Mouse (Mus musculus) ES-Bruce4 (cell line): ENCODE measurements around the gene Clec18a. TPM values are rescaled to one million over a fixed set of nuclear protein-coding genes. Genes with fewer than 3 reads are reported as not detected.
"Not testable (repeated sequence)": the region's sequence is repeated elsewhere in the genome, so short reads cannot be mapped to it uniquely, and the experiment has no call there.

ENCODE experiments used
- H3K27ac ChIP-seq: 2 replicates; pipeline ENCODE4 v1.5.1; 2012; ENCODE audit warnings: low read length, inconsistent platforms; ENCODE audit not compliant: insufficient read depth
- H3K27me3 ChIP-seq: 2 replicates; pipeline ENCODE4 v1.6.1; 2012; ENCODE audit warnings: mild to moderate bottlenecking, low read length, inconsistent platforms; ENCODE audit not compliant: control insufficient read depth, poor library complexity, insufficient read depth, severe bottlenecking
- H3K36me3 ChIP-seq: 2 replicates; pipeline ENCODE4 v1.6.1; 2012; ENCODE audit warnings: inconsistent platforms, mild to moderate bottlenecking, low read length, moderate library complexity; ENCODE audit not compliant: control insufficient read depth, poor library complexity, insufficient read depth, severe bottlenecking
- H3K4me1 ChIP-seq: one replicate; pipeline ENCODE4 v1.8.1; 2011; ENCODE audit warnings: low read length; ENCODE audit not compliant: control insufficient read depth, insufficient read depth
- H3K4me3 ChIP-seq: 2 replicates; pipeline ENCODE4 v1.5.1; 2011; ENCODE audit warnings: low read depth, mild to moderate bottlenecking, low read length
- H3K9ac ChIP-seq: 2 replicates; pipeline ENCODE4 v1.6.1; 2012; ENCODE audit warnings: low read depth, mild to moderate bottlenecking, inconsistent platforms; ENCODE audit not compliant: poor library complexity, severe bottlenecking
- H3K9me3 ChIP-seq: replicated peaks from 2 replicates; pipeline ENCODE4 v1.6.1; 2012; ENCODE audit warnings: mild to moderate bottlenecking, low read length, inconsistent platforms; ENCODE audit not compliant: control insufficient read depth, poor library complexity, insufficient read depth, severe bottlenecking
- CTCF ChIP-seq: IDR thresholded peaks from one replicate; pipeline ENCODE4 v1.8.1; 2011; ENCODE audit warnings: low read depth, low read length
- EP300 ChIP-seq: IDR thresholded peaks from 2 replicates; pipeline ENCODE4 v1.6.1; 2011; ENCODE audit warnings: low read depth, low read length; ENCODE audit not compliant: insufficient read depth
- POLR2A ChIP-seq: IDR thresholded peaks from one replicate; pipeline ENCODE4 v1.8.1; 2011; ENCODE audit warnings: low read length; ENCODE audit not compliant: insufficient read depth
- polyA plus RNA-seq: library from polyadenylated mRNA; stranded (reverse); fragments of >200 nt; gene quantifications from 2 replicates; pipeline ENCODE4 v1.2.4, GENCODE M21; 2011; ENCODE audit warnings: low read depth; ENCODE audit not compliant: missing spikeins, insufficient read depth, insufficient read length

Clec18a gene
- polyA plus RNA-seq, 1 experiment = not detected

DNA sequence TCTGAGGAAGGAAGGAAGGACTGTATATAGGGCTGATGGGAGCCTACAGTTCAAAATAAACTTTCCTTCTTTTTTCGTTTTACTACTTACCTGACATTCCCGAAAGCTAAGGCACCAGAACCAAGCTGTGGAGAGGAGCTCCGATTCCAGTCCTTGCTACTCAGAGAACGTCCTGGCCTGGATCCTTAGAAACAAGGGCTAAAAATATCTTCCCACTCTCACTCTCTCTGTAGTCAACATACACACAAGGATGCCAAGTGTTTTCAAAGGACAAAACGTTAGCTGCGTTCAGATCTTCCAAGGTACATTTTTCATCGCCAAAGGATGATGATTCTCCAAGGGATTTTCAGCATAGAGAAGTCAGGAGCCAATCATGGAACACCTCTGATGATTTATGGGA, 520 bp downstream of the Clec18a start:
- no peak for TF ChIP-seq POLR2A
- TF ChIP-seq CTCF = no peak
- TF ChIP-seq EP300 = no peak
- Histone ChIP-seq H3K4me3 (no peak overlapping the region), H3K27ac (no peak overlapping the region), H3K27me3 (no peaks in the 10 kb centered on the region), H3K9ac (no peak overlapping the region), H3K36me3 (no peaks in the 10 kb centered on the region), H3K4me1 (peaks cover 4% of the 10 kb centered on the region), H3K9me3 (no peaks in the 10 kb centered on the region)

DNA sequence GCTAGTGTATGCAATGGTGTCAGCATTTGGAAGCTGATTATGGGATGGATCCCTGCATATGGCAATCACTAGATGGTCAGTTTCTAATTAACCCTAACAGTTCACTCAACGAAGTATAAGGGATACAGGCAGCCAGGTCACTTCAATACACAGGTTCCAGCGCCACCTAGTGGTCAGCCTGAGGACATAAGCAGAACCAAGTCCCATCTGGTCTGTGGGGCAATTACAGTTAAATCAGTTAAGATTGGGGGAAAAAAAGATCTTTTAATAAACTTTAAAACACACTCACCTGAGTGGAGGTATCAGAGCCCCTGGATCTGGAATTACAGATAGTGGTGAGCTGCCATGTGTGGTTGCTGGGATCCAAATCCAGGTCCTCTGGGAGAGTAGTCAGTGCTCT, 2.1 kb downstream of the Clec18a start:
- Histone ChIP-seq H3K4me3 (no peak overlapping the region), H3K27ac (no peak overlapping the region), H3K4me1 (peaks cover 1% of the 10 kb centered on the region), H3K36me3 (no peaks in the 10 kb centered on the region), H3K27me3 (no peaks in the 10 kb centered on the region), H3K9ac (no peak overlapping the region), H3K9me3 (no peaks in the 10 kb centered on the region)
- TF ChIP-seq EP300 (no peak), CTCF (peak; percentile 84), POLR2A (no peak)

DNA sequence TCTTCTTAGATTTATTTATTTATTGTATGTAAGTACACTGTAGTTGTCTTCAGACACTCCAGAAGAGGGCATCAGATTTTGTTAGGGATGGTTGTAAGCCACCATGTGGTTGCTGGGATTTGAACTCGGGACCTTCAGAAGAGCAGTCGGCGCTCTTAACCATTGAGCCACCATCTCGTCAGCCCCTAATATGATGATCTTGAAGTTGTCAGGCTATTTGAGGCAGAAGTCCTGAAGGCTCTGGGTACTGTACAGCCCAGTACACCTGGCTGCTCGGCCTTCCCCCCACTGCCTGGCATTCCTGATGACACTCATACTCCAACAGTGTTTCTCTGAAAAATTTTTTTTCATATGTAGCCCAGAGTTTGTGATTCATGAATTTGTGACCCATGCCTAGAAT, 8.3 kb downstream of the Clec18a start:
- not testable (repeated sequence) for H3K27me3 ChIP-seq, H3K4me3 ChIP-seq, H3K9me3 ChIP-seq, H3K4me1 ChIP-seq, H3K9ac ChIP-seq, H3K27ac ChIP-seq, H3K36me3 ChIP-seq

DNA sequence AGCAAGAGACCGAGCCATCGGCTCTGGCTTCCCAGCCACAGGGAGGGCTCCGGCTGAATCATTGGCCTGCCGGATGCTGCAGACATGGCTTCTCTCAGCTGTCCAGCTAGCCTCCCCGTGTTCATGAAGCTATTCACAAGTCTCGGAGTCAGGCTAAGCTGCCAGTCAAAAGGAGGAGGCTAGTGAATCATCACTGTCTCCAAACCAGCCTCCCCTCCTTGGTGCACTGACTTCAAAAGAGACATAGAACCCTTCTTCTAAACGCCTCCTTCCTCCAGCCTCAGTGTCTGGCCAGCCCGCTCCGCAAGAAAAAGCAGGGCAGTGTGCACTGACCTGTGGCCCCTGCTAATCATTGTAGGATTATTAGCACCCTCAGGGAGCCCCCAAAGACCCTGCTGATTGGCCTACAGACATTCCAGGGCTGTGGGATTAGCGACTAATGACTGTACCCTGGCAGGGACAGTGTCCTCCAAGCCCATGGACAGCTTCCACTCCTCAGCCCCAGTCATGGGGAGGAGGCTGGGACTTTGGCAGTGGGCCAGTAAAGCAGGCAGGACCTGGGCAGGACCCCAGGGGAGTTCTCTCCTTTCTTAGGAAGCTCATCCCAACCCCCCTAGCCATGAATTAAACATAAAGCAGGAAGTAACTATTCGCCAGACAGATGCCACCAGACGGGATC, 10.5 kb downstream of the Clec18a start:
- Histone ChIP-seq H3K27ac (no peak overlapping the region), H3K36me3 (no peaks in the 10 kb centered on the region), H3K9me3 (no peaks in the 10 kb centered on the region), H3K9ac (no peak overlapping the region), H3K4me1 (no peaks in the 10 kb centered on the region), H3K27me3 (no peaks in the 10 kb centered on the region), H3K4me3 (no peak overlapping the region)
- no peak for TF ChIP-seq EP300
- no peak for TF ChIP-seq CTCF
- TF ChIP-seq POLR2A = no peak

DNA sequence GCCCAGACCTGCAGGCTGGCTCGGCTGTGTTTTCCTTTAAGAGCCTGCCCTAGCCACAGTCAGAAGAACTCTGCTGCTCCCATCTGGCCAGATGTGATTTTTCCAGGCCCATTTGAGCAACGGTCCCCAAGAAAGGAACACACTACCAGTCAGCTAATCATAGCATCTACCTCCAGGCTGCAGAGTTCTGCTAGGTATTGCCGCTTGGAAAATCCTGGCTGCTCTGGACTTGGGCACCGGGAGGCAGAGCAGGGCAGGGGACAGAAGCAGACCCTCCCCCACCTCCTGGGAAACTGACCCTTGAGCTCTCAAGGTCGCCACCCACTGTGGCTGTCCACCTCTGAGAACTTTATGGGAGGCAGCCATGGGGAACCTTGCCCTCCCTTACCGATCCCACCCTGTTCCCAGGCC, 12.4 kb downstream of the Clec18a start:
- H3K27me3 ChIP-seq = no peaks in the 10 kb centered on the region
- no peaks in the 10 kb centered on the region for H3K36me3 ChIP-seq
- H3K9ac ChIP-seq = no peak overlapping the region
- TF ChIP-seq EP300 (no peak), POLR2A (no peak), CTCF (peak; percentile 31)
- H3K4me3 ChIP-seq = no peak overlapping the region
- no peaks in the 10 kb centered on the region for H3K9me3 ChIP-seq
- no peak overlapping the region for H3K27ac ChIP-seq
- H3K4me1 ChIP-seq = no peaks in the 10 kb centered on the region

DNA sequence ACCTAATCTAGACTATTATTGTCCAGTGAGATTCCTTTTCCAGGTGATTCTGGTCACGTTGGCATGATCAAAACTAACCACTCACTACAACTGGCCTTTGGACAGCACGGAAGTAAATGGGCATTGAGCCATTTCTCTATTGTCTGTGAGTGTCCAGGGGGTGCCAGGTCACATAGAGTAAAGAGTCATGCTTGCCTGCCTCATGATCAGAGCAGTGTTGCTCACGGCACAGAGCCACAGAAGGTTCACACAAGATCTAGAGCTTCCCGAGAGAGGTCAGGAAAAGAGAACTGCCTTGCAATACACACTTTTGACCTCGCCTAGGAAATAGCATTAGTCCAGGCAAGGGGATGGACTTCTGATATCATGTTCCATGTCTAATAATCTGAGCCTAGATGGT, 12.8 kb downstream of the Clec18a start:
- Histone ChIP-seq H3K9ac (no peak overlapping the region), H3K27ac (no peak overlapping the region), H3K27me3 (no peaks in the 10 kb centered on the region), H3K4me1 (no peaks in the 10 kb centered on the region), H3K36me3 (no peaks in the 10 kb centered on the region), H3K9me3 (no peaks in the 10 kb centered on the region), H3K4me3 (no peak overlapping the region)
- TF ChIP-seq CTCF (no peak), EP300 (no peak), POLR2A (no peak)
